8 mouse cellular contexts compared by ENCODE assay signal in the genomic region with DNA sequence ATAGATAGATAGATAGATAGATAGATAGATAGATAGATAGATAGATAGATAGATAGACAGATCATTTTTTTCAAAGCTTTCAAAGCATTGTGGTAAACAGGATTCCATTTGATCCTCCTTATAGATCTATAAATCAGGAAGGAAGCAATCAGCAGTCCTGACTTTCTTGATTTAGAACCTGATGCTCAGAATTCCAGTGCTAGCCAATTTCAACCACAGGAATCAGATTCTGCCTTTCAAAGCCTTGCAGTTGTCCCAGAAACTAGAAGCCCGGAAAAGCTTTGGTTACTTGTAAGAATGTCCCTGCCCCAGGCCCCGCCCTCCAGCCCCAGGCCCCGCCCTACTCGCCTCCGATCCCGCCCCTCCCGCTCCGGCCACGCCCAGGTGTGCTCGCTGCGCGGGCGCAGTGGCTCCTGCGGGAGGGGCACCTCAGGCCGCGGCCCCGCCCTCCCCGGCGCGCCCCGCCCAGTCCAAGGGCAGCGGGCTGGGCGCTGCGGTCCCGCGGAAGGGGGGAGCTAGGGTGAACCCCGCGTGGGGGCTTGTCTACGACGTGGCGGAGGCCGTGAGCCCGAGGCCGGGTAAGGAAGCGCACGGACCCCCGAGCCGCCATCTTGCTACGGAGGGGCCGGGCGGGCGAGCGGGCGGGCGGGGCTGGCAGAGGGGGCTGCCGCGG. TPM values are rescaled to one million over a fixed set of nuclear protein-coding genes. Genes with fewer than 3 reads are reported as not detected.
DNase-seq lines count a peak whose midpoint lies in the region; ATAC-seq and TF ChIP-seq lines count a peak whose summit lies in the region.

A gene (plus strand): TSS at position 398 of the 673 bp plus-strand sequence.

- H3K27ac ChIP-seq in heart, embryonic 11.5 days (ENCODE audit: low read depth, low read length), result peak within 1 kb of the TSS; percentile 64; the same call in 1 of the 2 replicates
- H3K27ac ChIP-seq in kidney, embryonic 16.5 days (ENCODE audit: low read length), result peak within 1 kb of the TSS; percentile 35

- H3K4me3 ChIP-seq in C2C12 (ENCODE audit: insufficient read depth, poor library complexity, severe bottlenecking), result peak within 1 kb of the TSS; percentile 43
- H3K4me3 ChIP-seq in erythroblast, embryonic 14.5 days (replicated peaks), result peak within 1 kb of the TSS; percentile 73
- H3K4me3 ChIP-seq in heart, embryonic 11.5 days (ENCODE audit: low read depth, low read length), result peak within 1 kb of the TSS; percentile 63
- peak within 1 kb of the TSS; percentile 82 for H3K4me3 ChIP-seq in kidney, embryonic 16.5 days (ENCODE audit: low read length)

- no peaks in the 10 kb centered on the region for H3K9me3 ChIP-seq in erythroblast, embryonic 14.5 days (ENCODE audit: control insufficient read depth, low read length)
- H3K9me3 ChIP-seq in heart, embryonic 11.5 days (replicated peaks; ENCODE audit: control insufficient read depth, low read length), result no peaks in the 10 kb centered on the region
- H3K9me3 ChIP-seq in kidney, embryonic 16.5 days (ENCODE audit: low read length), result no peaks in the 10 kb centered on the region

- H3K4me1 ChIP-seq in erythroblast, embryonic 14.5 days (ENCODE audit: control insufficient read depth), result peaks cover 91% of the 10 kb centered on the region
- H3K4me1 ChIP-seq in heart, embryonic 11.5 days (ENCODE audit: control insufficient read depth, insufficient read depth, low read length), result peaks cover 17% of the 10 kb centered on the region
- H3K4me1 ChIP-seq in kidney, embryonic 16.5 days (ENCODE audit: insufficient read depth, low read length), result 0 out of 2 replicates have a peak, but pooled peaks cover 11% of the 10 kb centered on the region

- H3K9ac ChIP-seq in heart, embryonic 11.5 days (ENCODE audit: low read depth, low read length), result peak within 1 kb of the TSS; percentile 93
- H3K9ac ChIP-seq in kidney, embryonic 16.5 days (replicated peaks; ENCODE audit: low read length), result peak within 1 kb of the TSS; percentile 88

- H3ac ChIP-seq in C2C12 (ENCODE audit: control insufficient read depth, insufficient read length, low read depth), result peak within 1 kb of the TSS; percentile 82

- no peaks in the 10 kb centered on the region for H3K79me2 ChIP-seq in C2C12 (ENCODE audit: control insufficient read depth, insufficient read depth)

- H3K79me3 ChIP-seq in C2C12 (ENCODE audit: low read depth), result no peaks in the 10 kb centered on the region

- H3K36me3 ChIP-seq in C2C12 (ENCODE audit: control insufficient read depth, insufficient read depth), result no peaks in the 10 kb centered on the region
- peaks cover 36% of the 10 kb centered on the region for H3K36me3 ChIP-seq in erythroblast, embryonic 14.5 days (ENCODE audit: control insufficient read depth)
- H3K36me3 ChIP-seq in heart, embryonic 11.5 days (ENCODE audit: control insufficient read depth, insufficient read depth, low read length), result no peaks in the 10 kb centered on the region
- H3K36me3 ChIP-seq in kidney, embryonic 16.5 days (ENCODE audit: insufficient read depth, low read length), result no peaks in the 10 kb centered on the region

- peak; percentile 92 for ATAC-seq in heart, embryonic 11.5 days (replicated peaks; ENCODE audit: insufficient number of reproducible peaks, low FRiP score, low TSS enrichment)
- peak; percentile 95 for ATAC-seq in kidney, embryonic 16.5 days (ENCODE audit: low FRiP score, low TSS enrichment)

- peak; percentile 79 for DNase-seq in brain, embryonic 18.5 days (ENCODE audit: low read depth, low spot score)
- DNase-seq in liver, result peak; percentile 97
- peak; percentile 33 to 71 for DNase-seq in monocyte, adult 2 months (ENCODE audit: low read depth in 1 of 2, low spot score in 2 of 2)
- DNase-seq in spleen, postnatal 14 days (ENCODE audit: low spot score in 2 of 2), result peak; percentile 87 to 90

- H3K27me3 ChIP-seq in C2C12 (ENCODE audit: control insufficient read depth, insufficient read depth, insufficient read length), result no peaks in the 10 kb centered on the region
- no peaks in the 10 kb centered on the region for H3K27me3 ChIP-seq in erythroblast, embryonic 14.5 days (ENCODE audit: control insufficient read depth)
- no peaks in the 10 kb centered on the region for H3K27me3 ChIP-seq in heart, embryonic 11.5 days (ENCODE audit: control insufficient read depth, insufficient read depth, low read length)
- H3K27me3 ChIP-seq in kidney, embryonic 16.5 days (ENCODE audit: insufficient read depth, low read length), result no peaks in the 10 kb centered on the region

- no peak for TF ChIP-seq CTCF in C2C12 (IDR thresholded peaks at IDR 0.05; ENCODE audit: control insufficient read depth, insufficient read depth, insufficient read length)

- WGBS in heart, embryonic 11.5 days (ENCODE audit: insufficient replicate concordance), result under 1% methylated on average over 38 of the region's 47 CpGs
- WGBS in kidney, embryonic 16.5 days, result 0% methylated on average over 31 of the region's 47 CpGs

- H3K4me2 ChIP-seq in heart, embryonic 11.5 days, result peak within 1 kb of the TSS; percentile 81
- peak within 1 kb of the TSS; percentile 77 for H3K4me2 ChIP-seq in kidney, embryonic 16.5 days (replicated peaks; ENCODE audit: low read depth, low read length)

TF ChIP-seq in C2C12, 6 proteins besides CTCF, POLR2A, EP300 and RAD21:
- TF ChIP-seq MYOG (IDR thresholded peaks at IDR 0.05; ENCODE audit: control insufficient read depth, extremely low read depth, insufficient read length) (no peak), CEBPB (IDR thresholded peaks at IDR 0.05; ENCODE audit: low read depth) (no peak), MYOD1 (IDR thresholded peaks at IDR 0.05; ENCODE audit: control insufficient read depth, insufficient read length, low read depth) (no peak)

RNA-seq across cellular contexts. Expression of the gene that starts here (rescaled TPM):
- polyA plus RNA-seq in C2C12 (2012; fragmentation: generic; extraction: Trizol), result 76.1 TPM
- polyA plus RNA-seq in erythroblast, embryonic 14.5 days (2012), result 49.7 and 52.4 TPM in 2 replicates
- 138 and 143 TPM in 2 replicates for polyA plus RNA-seq in heart, embryonic 11.5 days (2014; fragmentation: Nextera tagmentation; extraction: Ambion mirVana)
- 121 and 125 TPM in 2 replicates for polyA plus RNA-seq in kidney, embryonic 16.5 days (2015; fragmentation: Nextera tagmentation; extraction: Ambion mirVana)

Comparison
In these comparisons a context has a peak if more than half of its experiments do, and no peak if none do; other contexts are left out.
1. Peak in every context shown above with its lines: DNase-seq, ATAC-seq, H3K4me3 ChIP-seq and H3K27ac ChIP-seq.